Mouse (Mus musculus) cerebellum, adult 18-20 months (tissue): ENCODE results near the gene Pfkl.
"Not testable (repeated sequence)": the region's sequence is repeated elsewhere in the genome, so short reads cannot be mapped to it uniquely, and the experiment has no call there.

Experiments used
- DNase-seq, 2 experiments: peaks; one replicate each; pipeline ENCODE4 v3.0.0; 2021

The Pfkl gene

GRCm38 (mm10) chr10:78009945-78010293 is at the start of gene Pfkl:
Gene Pfkl (minus strand): TSS chr10:78010083.
- DNase-seq: no peak

GRCm38 (mm10) chr10:78057056-78057455 is 47.2 kb upstream of the Pfkl start:
- DNase-seq: no peak

- DNase-seq: no peak
These were observed 45.0 kb upstream of the Pfkl start for GRCm38 (mm10) chr10:78054633-78055565.

GRCm38 (mm10) chr10:78049519-78050035 is 39.7 kb upstream of the Pfkl start:
- DNase-seq: no peak

- no peak for DNase-seq
These were observed 38.3 kb upstream of the Pfkl start for GRCm38 (mm10) chr10:78048061-78048730.

GRCm38 (mm10) chr10:78046388-78046787 is 36.5 kb upstream of the Pfkl start:
- DNase-seq: no peak

- no peak for DNase-seq
These were observed 34.6 kb upstream of the Pfkl start for GRCm38 (mm10) chr10:78044531-78044930.

- DNase-seq: peak; percentile 43 to 64
These were observed 33.5 kb upstream of the Pfkl start, which contains the start of gene Aire for GRCm38 (mm10) chr10:78043406-78043836. Gene Aire (minus strand): TSS chr10:78043610.

GRCm38 (mm10) chr10:78042697-78043405 is 33.0 kb upstream of the Pfkl start:
- DNase-seq: no peak

- no peak for DNase-seq
These were observed 32.2 kb upstream of the Pfkl start for GRCm38 (mm10) chr10:78042096-78042495.

- DNase-seq: no peak
These were observed 31.8 kb upstream of the Pfkl start, which contains the start of gene Dnmt3l for GRCm38 (mm10) chr10:78041647-78042046. Gene Dnmt3l (plus strand): TSS chr10:78041947.

- DNase-seq: no peak
These were observed 27.3 kb upstream of the Pfkl start for GRCm38 (mm10) chr10:78037139-78037538.

- DNase-seq: no peak
These were observed 22.1 kb upstream of the Pfkl start for GRCm38 (mm10) chr10:78031987-78032386.

- DNase-seq: no peak
These were observed 19.2 kb upstream of the Pfkl start for GRCm38 (mm10) chr10:78029080-78029479.

GRCm38 (mm10) chr10:78028129-78028528 is 18.2 kb upstream of the Pfkl start:
- peak; percentile 69 to 75 for DNase-seq

- DNase-seq: not testable (repeated sequence)
These were observed 15.6 kb upstream of the Pfkl start for GRCm38 (mm10) chr10:78025453-78025852.

- not testable (repeated sequence) for DNase-seq
These were observed 10.1 kb upstream of the Pfkl start for GRCm38 (mm10) chr10:78019984-78020383.

GRCm38 (mm10) chr10:78019291-78019690 is 9.4 kb upstream of the Pfkl start:
- no peak for DNase-seq

- peak; percentile 67 to 83 for DNase-seq
These were observed 8.9 kb upstream of the Pfkl start for GRCm38 (mm10) chr10:78018797-78019203.

- DNase-seq: no peak
These were observed 6.5 kb upstream of the Pfkl start for GRCm38 (mm10) chr10:78016366-78016765.

- no peak for DNase-seq
These were observed 5.6 kb upstream of the Pfkl start for GRCm38 (mm10) chr10:78015489-78015888.

GRCm38 (mm10) chr10:78012661-78013495 is 3.0 kb upstream of the Pfkl start:
- DNase-seq: no peak
